Mouse (Mus musculus) ovary, adult 18-20 months (tissue): ENCODE results near the gene Gabarapl1.

ENCODE experiments used
- DNase-seq: peaks from one replicate; pipeline ENCODE4 v3.0.0; 2022; ENCODE audit warnings: low spot score, mixed read lengths

The Gabarapl1 gene

DNA sequence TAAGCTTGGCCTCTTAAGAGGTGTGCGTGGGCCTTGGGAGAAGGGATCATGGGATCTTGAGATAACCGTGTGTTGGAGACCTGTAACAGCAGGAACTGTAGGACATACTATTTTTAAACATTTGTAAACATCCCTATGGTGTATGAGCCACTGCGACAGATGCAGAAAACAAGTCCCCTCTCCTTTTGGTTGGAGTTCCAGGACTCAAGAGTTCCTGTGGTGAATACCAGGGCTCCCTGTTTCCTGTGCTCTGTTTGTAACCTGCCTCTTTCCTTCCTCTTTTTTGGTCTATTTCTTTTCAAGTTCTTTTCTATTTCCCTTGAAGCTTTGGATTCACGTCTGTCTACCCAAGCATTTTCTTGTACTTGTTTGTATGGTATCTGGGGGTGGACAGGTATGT lies 2.8 kb downstream of the Gabarapl1 start:
- no peak for DNase-seq

DNA sequence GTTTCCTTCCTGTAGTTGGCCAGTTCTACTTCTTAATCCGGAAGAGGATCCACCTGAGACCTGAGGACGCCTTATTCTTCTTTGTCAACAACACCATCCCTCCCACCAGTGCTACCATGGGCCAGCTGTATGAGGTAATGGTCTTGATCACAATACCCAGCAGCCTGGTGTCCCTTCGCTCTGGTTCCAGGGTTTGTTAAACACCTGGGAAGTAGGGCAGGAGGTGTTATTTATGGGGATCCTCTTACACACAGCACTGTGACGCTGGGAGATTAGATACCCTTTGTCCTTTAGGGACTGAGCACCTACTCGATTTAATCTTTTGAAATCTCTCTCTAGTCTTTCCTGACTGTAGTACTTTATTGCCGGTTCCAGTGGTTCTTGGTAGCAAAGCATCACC lies 5.6 kb downstream of the Gabarapl1 start:
- DNase-seq: no peak

DNA sequence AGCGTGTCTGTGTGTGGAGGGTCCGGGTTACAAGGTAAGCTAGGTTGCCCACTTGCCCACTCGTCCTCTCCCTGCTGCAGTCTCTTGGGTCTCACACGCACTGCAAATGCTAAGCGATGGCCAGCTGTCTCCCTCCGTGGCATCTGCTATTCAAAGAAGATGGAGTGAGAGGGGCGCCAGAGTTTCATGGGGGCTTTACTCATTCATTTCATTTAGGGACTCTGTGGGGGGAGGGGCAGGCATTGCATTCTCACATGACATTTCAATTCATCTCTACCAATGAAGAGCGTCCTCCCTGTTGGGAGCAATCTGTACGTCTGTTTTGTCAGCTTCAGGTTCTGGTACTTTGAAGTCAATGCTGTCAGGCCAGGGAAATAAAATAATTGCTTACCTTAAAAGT lies 9.0 kb downstream of the Gabarapl1 start:
- DNase-seq: no peak

DNA sequence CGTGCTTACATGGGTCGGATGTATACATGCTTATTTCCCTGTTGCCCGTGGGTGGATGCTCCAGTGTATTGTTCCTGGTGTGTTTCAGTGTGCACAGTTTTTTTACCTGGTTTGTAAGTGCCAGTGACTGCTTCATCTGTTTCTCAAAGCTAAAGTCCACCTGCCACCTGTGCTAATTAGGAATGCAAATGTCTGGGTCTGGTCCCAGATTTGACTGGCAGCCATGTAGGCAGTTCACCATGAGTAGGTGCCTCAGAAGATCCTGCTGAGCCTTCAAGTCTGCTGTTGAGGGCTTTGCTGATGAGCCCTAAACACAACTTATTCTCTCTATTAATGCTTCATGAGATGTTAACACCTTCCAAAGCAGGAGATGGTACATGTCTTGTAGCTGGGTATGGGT lies 9.6 kb downstream of the Gabarapl1 start:
- DNase-seq: no peak

DNA sequence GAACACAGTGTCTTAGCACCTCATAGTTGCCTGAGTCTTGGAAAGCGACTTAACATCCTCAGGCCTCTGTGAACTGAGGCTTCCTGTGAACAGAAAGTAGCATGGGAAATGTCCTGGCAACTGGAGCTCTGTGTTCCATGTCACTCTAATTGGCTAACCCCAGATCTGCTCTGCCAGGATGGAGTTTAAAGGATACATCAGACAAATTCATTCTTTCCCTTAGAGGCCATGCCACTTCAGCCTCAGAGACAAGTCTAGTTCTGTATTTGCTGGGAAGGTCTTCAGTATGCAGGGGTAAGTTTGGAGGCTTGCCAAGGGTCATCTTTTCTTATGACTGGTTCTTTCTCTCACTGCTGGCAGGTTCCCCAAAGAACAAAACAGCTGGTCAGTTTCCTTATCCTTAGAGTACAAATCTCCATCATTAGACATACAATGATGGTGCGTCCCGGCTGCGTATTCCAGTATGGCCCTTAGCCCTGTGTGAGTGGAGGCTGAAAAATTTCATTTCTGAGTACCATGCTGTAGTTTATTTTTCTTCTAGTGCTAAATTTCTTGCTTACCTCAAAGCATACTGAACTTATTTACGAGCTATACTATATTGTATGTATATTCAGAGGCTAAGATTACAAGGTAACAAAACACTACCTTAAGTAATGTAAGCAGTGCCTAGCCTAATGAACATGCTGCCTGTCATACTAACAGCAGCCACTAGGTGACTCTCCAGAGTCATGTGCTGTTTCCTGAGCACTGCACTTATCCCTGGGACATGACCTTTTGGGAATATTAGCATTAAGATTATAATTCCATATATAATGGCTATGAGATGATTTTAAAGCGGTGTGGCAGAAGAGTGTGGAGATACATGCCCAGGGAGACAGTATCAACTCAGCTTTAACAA lies 11.0 kb downstream of the Gabarapl1 start:
- DNase-seq: no peak

DNA sequence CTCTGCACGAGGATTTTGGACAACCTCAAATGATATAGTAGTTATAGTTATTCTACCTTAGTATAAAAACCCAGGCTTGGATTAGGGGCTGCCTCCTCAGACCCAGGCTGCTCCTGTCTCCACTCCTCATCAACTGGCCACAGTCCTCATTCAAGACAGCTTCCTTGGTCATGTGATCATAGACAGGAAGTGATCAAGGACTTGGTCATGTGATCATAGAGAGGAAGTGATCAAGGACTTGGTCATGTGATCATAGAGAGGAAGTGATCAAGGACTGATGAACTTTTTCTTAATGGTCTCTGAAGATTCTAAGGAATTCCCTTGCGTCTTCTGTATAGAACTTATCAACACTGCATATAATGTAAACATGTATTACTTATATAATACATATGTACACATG lies 14.3 kb downstream of the Gabarapl1 start:
- DNase-seq: no peak

DNA sequence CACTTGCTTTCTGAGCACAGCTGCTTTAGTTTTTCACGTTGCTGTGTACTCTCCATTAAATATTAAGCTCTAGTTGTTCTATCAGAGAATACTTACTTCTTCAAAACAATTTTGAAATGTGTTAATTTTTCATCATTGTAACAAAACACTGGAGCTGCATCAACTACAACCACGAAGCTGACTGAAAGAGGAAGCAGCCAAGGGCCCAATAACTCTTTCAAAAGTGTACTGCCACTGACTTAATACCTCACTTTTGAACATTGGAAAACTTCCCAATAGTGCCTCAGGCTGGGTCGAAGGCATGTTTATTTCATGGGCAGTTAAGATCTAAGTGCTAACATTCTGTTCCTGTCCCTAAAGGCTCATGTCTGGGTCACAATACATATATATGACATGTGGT lies 15.0 kb downstream of the Gabarapl1 start:
- no peak for DNase-seq

DNA sequence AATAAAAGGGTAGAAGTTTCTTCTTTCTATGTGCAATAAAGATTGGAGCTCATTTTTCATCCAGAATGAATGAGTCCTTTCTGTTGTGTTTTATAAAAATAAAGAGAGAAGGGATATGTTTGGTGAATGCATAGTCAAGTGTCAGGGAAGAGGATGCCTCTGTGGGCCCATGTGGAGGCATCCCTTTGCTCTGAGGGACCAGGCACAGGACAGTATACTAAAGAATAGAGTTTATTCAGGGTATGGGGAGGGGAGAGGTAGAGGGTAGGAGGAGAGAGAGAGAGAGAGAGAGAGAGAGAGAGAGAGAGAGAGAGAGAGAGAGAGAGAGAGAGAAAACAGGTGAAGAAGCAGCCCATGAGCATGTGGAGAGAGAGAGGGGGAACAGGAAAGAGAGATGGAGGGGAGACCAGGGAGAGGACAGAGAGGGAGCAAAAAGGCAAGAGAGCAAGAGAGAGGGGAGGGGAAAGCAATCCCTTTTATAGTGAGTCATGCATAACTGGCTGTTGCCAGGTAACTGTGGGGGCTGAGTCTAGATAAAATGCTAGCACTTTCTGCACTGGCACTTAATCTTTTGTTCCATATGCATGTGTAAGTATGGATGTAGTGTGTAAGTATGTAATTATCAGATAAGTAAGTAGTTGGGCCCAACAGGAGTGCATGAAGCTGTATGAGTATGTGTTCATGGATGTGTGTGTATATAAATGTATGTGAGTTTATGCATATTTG lies 24.5 kb downstream of the Gabarapl1 start:
- DNase-seq: no peak

DNA sequence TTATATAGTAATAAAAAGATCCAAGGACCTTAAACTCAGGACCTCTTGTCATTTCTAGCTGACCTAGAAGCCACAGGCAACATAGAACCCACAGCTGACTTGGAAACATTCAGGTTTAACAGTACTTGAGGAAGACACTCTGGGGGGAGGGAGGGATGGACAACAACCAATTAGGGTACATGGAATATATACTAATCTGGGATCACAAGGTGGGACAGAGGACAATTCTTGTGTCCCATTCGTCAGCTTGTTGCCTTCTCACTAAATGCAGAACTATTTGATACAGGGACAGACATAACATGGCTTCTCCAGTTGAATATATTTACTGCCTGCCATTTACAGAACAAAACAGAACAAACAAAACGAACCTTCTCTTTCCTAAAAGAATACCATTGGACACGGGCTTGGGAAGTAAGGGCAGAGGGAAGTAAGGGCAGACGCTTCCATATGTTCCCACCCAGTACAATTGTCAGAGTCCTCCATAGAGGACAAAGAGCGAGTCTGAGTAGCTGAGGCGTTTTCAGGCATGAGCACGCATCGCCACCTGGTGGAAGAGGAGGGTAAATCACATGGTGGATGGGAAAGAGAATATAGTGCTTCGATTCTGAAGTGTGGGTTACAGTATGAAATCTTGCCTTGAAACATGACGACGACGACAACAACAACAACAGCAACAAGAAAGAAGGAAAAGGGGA lies 26.1 kb downstream of the Gabarapl1 start:
- no peak for DNase-seq

DNA sequence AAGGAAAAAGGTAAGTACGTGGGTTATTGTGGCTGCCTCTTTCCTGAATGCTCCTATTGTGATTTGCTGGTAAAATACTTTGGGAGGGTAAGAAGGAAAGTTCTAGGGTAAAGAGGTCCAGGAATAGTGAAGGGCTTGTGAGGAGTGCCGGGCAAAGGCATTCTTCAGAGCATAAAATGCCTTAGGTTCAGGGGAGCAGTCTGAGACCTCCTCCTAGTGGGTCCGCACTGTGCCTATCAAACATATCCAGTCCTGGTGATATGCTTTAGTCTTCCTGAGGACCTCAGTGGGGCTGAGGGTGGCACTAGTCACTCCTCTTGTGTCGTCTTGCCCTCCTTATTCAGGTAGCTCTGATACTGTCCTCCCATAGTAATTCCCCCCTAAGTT lies 26.7 kb downstream of the Gabarapl1 start:
- DNase-seq: no peak

DNA sequence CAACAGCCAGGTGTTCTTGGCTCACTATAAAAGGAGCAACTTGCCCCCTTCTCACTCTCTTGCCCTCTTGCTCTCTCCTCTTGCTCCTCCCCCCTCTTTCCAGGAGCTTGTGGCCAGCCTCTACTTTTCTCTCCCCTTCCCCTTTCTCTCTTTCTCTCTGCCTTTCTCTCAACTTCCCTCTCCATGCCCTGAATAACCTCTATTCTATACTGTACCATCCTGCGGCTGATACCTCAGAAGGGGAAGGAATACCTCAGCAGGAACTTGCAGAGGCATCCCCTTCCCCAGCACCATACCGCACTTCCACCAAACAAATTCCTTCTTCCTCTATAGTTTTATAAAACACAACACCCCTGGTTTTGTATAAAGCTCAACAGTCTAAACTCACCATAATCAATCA lies 32.3 kb downstream of the Gabarapl1 start:
- no peak for DNase-seq

DNA sequence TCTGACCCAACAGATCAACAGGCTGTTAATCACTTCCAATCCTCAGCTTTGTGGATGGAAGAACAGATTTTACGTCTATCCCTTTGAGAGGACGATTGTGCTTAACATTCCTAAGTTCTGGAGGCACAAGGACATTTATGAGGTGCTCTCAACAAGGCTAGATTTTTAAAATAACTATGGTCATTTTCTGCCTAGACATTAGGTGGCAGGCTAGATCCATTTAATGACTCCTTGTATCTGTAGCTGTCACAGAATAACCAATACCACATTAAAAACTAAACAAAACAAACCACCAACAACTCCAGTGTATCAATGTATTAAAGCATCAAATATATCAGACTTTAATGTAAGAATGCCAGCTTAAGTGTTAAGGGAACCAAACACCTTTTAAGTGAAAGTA lies 42.4 kb downstream of the Gabarapl1 start:
- DNase-seq: no peak

DNA sequence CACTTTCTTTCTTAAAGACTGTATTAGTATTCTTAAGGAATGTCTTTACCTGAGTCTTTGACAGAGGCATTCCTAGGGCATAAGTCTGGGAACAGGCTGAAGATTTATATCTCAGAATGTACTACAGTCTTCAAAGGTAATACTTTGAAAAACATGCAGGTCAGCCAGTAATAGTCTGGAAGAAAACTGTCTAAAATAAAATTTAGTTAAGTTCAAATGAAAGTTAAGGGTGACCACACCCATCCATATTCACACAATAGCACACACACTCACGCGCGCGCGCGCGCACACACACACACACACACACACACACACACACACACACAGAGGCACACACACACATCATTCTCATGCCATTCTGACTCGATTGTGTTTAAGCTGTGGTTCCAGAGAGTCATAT lies 44.6 kb downstream of the Gabarapl1 start, which contains the start of gene Klre1:
Gene Klre1 (plus strand): TSS at position 301 of the 400 bp plus-strand sequence.
- DNase-seq: no peak

DNA sequence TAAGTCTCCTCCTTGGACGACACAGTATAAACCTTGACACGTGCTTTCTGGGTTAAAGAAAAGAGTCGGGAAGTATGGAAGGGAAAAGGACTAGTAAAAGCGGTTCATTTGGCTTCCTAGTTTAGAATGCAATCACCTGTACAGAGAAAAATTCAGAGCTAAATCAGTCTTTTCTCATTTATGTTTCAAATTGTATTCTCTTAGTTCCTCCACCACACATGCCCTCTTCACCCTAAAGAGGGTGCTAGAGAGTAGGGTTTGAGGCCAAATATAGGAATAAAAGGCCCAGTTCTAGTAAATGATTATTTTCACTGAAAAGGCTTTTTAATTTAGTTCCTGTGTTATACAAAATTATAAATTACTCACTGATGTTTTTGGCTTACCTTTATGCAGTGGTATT lies 48.3 kb downstream of the Gabarapl1 start:
- DNase-seq: no peak

DNA sequence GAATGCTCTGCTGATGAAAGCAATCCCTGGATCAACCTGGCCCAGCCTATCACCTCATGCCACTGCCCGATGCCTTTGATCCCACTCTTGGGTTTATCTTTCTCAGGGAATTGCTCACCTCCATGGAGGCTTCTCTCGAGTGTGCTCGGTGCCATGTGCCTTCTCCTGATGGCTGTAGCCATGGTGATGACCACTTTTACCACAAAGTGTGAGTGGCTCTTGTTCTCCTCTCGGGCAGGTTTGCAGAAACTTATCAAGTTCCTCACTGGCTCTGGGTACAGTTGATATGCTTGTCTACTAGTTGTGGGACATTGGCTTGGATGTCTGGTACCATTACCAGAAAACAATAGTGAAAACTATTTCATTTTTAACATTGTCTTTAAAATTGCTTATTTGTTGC lies 48.9 kb downstream of the Gabarapl1 start:
- DNase-seq: no peak

DNA sequence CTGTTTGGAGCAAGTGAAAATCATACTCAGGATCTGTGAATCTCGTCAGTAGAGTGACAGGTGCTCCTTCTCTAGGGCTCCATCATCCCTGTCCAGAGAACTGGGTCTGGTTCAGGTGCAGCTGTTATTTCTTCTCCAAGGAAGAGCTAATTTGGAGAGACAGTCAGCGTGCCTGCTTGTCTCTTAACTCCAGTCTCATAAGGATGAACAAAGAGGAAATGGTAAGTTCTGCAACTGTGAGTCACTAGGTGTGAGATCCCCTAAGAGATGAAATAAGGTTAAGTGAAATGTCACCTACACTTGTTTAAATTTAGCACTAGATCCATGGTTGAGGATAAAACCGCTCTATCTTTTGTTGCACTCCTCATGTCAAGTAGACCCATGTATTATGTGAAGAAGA lies 50.1 kb downstream of the Gabarapl1 start:
- no peak for DNase-seq

DNA sequence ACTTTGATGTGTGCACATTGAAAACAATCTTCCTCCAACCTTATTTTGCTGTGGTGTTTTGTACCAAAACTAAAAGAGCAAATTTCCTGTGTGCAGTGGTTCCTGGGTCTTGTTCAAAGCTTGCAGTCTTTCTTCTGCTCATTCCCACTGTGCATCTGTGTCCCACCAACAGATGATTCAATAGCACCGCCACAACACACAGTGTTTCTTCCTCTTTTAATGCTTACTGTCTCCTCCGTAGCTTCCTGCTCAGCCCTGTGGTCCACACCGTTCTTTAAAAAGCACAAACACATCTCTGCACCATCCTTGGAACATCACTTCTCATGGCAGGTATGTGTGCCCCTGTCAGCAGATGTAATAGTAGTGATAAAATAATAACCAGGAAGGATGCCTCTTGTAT lies 58.5 kb downstream of the Gabarapl1 start, which contains the start of gene Klrd1:
Gene Klrd1 (plus strand): TSS at position 275 of the 400 bp plus-strand sequence.
- DNase-seq: no peak
